Mouse (Mus musculus) granulocyte monocyte progenitor cell, adult 5-6 weeks (primary cell): Measurements from ENCODE around the gene Lrmda. TPM values are rescaled to one million over a fixed set of nuclear protein-coding genes. Genes with fewer than 3 reads are reported as not detected.
"Not testable (repeated sequence)": the region's sequence is repeated elsewhere in the genome, so short reads cannot be mapped to it uniquely, and the experiment has no call there.

ENCODE experiments used
- ATAC-seq: replicated peaks from 2 replicates; pipeline ENCODE4 v1.8.0; 2016; ENCODE audit warnings: mild to moderate bottlenecking, moderate TSS enrichment, inconsistent platforms; ENCODE audit not compliant: poor library complexity, severe bottlenecking
- total RNA-seq, 2 experiments: library from RNA; stranded (forward) in 1 of 2; stranded (reverse) in 1 of 2; fragments of 200-712, 200-1000 nt in 1 of 2; fragments of >200 nt in 1 of 2; fragmentation: Nextera tagmentation in 1 of 2; gene quantifications; 2 replicates each; pipeline ENCODE4 v1.2.3; 2014 to 2017

Lrmda gene
- total RNA-seq, 2 experiments from 2014 or later = 19.3 to 30.9 TPM

- ATAC-seq = no peak
These were observed 725.2 kb downstream of the Lrmda start for GRCm38 (mm10) chr14:22744701-22745100.

DNA sequence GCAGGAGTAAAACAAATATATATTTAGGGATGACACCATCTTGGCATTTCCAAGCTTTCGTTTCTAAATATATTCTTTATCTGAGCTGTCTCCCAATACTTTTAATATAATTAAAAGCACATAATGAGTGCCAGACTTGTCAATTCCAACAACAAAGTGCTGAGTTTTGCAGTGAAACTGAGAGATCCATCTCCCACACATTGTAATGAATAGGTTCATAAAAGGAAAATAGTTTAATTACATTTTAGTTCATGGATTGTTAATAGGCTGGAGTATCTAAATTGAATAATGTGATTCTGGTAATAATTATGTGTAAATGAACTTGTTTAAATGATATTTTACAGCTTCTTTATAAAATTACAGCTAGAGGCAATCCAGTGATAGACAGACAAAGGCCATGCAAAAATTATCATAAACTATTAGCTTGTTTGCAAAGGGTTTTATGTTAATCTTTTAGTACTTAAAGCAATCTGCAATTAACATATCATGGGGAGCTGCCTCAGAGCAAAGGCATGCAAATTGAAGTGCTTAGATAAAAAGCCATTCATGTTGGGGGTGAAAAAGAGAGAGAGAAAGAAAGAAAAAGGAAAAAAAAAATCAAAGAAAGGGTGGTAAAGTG is 725.9 kb downstream of the Lrmda start:
- no peak for ATAC-seq

DNA sequence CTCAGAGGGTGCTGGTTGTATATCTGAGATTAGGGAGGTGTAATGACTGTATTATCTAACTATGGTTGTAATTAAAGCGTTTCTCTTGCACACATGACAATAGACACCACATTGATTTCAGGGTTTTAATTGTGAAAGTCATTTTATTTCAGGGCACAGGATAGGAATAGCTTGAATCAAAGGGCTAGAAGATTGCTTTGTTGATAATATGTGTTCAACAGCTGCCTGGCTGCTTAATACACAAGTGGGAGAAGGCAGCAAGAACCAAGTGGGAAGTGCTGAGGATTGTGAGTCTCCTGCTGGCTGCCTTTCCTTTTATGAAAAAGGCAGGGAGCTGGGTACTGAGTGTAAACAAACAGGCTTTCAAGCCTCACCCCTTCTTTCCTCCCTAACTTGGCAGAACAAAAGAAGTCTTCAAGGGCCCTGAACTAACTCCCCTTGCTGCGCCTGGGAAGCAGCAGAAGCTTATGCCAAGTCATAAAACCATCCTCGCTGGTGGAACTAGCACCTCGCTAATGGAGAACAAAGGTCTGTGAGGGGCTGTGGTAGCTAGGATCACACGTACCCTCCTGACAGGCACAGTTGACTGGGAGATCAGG is 726.5 kb downstream of the Lrmda start:
- ATAC-seq = no peak

DNA sequence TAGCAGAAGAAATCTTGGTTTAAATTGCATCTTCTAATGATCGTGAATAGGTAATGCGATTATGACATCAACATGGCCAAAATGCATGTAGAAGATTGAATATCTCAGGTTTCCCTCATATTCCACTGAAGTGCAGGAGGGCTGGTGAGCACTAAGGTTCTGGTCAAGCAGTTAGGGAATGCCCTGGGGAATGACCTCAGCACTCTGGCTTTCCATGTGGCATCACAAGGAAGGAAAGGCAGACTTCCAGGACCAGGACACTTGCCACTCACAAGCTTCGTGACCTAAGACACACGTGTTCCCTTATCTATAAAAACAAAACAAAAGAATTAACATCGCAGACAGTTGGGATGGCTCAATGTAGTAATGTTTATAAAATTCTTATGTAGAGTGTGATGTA is 728.3 kb downstream of the Lrmda start:
- no peak for ATAC-seq

DNA sequence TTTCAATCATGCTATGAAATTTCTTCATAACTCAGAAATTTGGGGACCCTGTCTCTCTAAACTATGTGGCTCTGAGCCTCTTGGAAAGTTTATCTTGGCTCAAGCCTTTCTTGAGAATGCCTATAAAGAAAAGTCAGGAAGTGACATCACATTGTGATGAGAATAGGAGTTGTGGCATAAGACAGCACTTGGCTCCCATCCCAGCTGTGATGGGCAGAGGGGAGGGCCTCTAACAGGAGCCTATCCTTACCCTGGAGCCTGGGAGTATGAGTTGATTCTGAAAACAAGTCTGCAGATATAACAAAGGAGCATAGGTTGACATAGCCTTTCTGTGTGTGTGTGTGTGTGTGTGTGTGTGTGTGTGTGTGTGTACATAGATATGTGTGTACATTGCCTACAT is 730.9 kb downstream of the Lrmda start:
- ATAC-seq = no peak

DNA sequence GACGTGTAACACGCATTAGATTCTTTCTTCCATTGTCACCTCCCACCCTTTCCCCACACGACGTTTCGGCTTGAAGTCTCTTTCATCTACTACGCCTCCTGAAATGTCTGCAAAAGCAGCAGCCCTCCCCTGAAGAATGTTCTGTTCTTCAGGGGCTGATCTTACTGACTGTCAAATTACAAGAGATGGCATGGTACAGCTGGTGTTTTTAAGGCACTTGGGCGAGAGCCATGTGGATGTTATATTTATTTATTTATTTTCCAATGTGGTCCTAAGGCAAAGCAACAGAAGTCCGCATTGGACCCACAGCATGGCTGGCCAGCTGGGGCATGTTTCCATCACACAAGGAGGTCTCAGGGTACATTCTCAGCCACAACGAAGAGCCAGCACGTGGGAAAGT is 731.8 kb downstream of the Lrmda start:
- ATAC-seq = no peak

DNA sequence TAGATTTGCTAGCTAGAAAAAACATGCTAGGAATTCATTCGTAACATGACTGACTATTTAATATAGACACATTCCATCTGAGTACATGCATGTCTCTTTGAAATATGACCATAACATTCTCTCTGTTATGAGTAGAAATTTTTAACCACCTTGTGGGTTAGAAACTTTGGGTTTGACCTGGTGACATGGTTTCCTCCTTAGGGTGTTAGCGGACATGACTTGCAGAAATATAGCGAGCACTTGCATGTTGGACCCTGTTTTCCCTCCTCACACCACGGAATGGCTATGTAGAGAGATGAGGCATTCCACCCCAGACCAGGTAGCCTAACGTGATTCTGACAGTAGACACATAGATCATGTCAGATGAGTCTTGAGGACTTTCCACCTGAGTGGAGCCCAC is 735.1 kb downstream of the Lrmda start:
- ATAC-seq = no peak

DNA sequence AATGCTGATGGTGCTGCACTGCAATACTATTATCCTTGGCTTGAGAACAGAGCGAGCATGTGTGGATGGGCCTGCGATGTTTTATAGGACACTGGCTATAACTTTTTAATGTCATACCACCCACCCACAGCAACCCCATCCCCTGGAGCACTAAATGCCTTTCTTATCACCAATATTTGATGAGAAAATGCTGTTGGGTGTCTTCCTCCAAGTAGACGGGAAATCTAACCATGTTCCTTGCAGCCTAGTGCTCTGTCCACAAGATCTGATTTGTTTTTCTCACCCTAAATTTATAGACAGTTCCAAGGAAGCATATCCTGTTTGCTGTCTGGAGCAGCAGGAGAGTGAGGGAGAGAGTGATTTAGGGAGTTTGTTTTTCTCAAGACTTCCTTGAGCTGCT is 738.0 kb downstream of the Lrmda start:
- ATAC-seq = no peak

DNA sequence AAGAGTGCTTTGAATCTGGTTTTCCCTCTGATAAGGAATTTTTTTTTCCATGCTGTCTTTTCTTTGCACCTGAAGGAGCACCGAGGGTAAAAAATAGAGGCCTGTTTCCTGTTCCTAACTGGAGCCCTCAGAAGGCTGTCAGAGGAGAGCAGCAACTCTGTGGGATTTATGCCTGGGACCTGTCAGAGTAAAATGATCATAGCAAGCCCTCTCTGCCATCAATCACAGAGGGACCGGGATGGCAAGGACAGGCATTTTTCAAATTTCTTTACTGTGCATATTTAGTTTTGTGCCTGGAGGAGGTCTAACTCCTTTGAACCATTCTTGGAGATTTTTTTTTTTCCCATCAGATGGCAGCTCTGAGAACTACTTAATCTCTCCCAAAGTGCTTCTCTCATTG is 739.7 kb downstream of the Lrmda start:
- no peak for ATAC-seq

DNA sequence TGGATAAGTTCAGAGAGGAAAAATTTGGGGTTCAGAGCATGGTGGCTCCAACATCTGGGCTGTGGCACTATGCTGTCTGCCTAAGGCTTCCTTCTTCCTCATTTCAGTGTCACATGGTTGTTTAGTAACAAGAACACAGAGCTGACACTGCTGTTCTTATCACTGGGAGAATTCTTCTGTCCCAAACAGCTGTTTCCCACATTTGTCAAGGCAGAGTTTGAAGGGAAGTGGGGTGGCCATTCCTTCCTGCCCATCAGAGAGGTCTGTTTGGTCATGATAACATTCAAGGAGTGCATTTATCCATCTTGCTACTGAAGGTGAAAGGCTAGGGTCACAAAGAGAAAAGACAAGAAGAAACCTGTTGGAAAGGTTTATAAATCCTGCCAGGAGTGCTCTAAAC is 740.2 kb downstream of the Lrmda start:
- ATAC-seq = peak; percentile 73

- ATAC-seq = no peak
These were observed 740.9 kb downstream of the Lrmda start for GRCm38 (mm10) chr14:22760241-22761039.

- no peak for ATAC-seq
These were observed 762.2 kb downstream of the Lrmda start for GRCm38 (mm10) chr14:22781709-22782108.

- ATAC-seq = no peak
These were observed 762.9 kb downstream of the Lrmda start for GRCm38 (mm10) chr14:22782365-22782764.

DNA sequence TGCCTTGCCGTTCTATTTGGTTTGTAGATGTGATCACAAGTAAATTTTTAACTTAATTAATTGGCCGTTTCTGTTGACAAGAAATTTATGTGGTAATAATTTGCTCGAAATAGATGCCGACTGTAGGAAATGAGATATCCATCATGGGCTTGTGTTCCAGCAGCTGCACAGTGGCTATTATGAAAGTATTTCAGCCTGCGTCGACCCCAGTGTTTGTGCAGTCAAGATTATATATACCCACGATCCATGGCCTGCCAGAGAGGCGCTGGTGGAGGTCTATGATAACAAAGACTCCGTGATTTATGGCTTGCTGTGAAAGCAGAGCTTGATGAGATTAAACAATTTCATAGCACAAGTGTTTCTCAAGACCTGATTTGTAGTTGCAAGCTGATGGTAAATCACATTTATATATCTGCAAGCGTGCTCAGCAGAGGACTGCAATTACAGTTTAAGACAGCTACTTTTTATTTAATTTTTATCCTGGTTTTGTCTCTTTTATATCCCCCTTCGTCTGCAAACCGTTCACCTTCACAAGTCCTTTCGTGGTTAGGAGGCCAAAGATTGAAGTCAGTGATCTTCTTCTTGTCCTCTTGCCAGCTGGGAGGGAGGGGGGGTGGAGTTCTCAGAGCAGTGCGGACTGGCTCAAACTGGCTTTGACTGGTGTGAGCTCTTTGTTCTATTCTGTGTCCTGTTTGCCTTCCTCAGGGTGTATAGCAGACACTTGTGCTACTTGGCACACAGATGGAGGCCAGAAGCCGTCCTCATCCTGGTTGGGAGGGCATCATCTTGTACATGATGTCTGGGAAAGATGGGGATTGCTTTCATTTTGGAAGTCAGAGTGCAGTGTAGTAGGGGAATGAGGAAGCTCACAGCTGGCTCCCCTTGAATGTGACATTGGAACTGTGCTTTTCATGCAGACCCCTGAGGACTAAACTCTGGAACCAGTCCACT is 764.0 kb downstream of the Lrmda start:
- ATAC-seq = 0 out of 2 replicates have a peak, but pooled peaks have one; percentile 25

- ATAC-seq = no peak
These were observed 780.5 kb downstream of the Lrmda start for GRCm38 (mm10) chr14:22800020-22800419.

- peak; percentile 99 for ATAC-seq
These were observed 781.5 kb downstream of the Lrmda start for GRCm38 (mm10) chr14:22800871-22801636.

DNA sequence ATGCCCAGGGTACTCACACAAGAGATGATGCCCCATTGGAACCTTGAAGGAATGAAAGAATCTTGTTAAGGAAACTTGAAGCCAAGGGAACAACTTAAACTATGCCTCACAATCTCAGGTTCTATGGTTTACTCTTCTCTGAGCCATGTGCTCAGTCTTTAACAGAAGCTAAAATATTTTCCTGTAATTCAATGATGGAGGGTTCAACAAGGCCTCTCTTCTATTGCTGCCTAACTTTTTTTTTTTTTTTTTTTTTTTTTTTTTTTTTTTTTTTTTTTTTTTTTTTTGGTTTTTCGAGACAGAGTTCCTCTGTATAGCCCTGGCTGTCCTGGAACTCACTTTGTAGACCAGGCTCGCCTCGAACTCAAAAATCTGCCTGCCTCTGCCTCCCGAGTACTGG is 782.2 kb downstream of the Lrmda start:
- ATAC-seq = not testable (repeated sequence)

DNA sequence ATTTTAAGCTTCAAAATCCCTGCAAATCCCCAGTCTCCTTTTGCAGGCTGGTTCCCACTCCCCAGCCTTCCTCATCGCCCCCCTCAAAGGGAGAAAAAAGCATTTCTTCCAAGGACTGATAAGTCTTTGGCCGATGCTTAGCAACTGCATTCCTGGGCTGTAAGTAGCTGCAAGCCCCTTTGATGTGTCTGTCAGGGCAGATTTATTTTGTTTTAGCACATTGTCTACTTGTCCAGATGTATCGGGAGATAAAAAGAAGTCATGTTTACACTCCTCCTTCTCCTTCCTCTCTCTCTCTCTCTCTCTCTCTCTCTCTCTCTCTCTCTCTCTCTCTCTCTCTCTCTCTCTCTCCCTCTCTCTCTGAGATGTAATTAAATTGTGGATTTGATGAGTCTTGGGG is 787.8 kb downstream of the Lrmda start:
- ATAC-seq = no peak

- ATAC-seq = peak; percentile 78
These were observed 788.4 kb downstream of the Lrmda start for GRCm38 (mm10) chr14:22807726-22808594.
